Mouse (Mus musculus) cerebellum, adult 18-20 months (tissue): ENCODE data around the gene Apex2.
A peak's percentile ranks its signal among the peaks of the same experiment; 100 is the strongest.
"Not testable (repeated sequence)": the region's sequence is repeated elsewhere in the genome, so short reads cannot be mapped to it uniquely, and the experiment has no call there.

Experiments
- DNase-seq, 2 experiments: peaks; one replicate each; pipeline ENCODE4 v3.0.0; 2021

Gene Apex2

GRCm38 (mm10) chrX:150589696-150590095, at the start of gene Apex2:
Gene Apex2 (minus strand): TSS chrX:150589868.
- no peak for DNase-seq

GRCm38 (mm10) chrX:150636421-150636820, 46.8 kb upstream of the Apex2 start:
- DNase-seq: no peak

- DNase-seq: no peak
Measured at GRCm38 (mm10) chrX:150598882-150599281, 9.2 kb upstream of the Apex2 start.

GRCm38 (mm10) chrX:150595016-150595760, 5.5 kb upstream of the Apex2 start:
- DNase-seq: no peak

- no peak for DNase-seq
Measured at GRCm38 (mm10) chrX:150594176-150594575, 4.5 kb upstream of the Apex2 start.

- no peak for DNase-seq
Measured at GRCm38 (mm10) chrX:150593266-150594035, 3.8 kb upstream of the Apex2 start.

- DNase-seq: peak; percentile 76 to 87
Measured at GRCm38 (mm10) chrX:150588023-150588764, 1.5 kb downstream of the Apex2 start, which contains the start of gene Pfkfb1. Gene Pfkfb1 (plus strand): TSS chrX:150588229.

- DNase-seq: no peak
Measured at GRCm38 (mm10) chrX:150585116-150585515, 4.6 kb downstream of the Apex2 start.

GRCm38 (mm10) chrX:150581921-150582320, 7.7 kb downstream of the Apex2 start:
- no peak for DNase-seq

- no peak for DNase-seq
Measured at GRCm38 (mm10) chrX:150564644-150565357, 24.9 kb downstream of the Apex2 start.

- DNase-seq: no peak
Measured at GRCm38 (mm10) chrX:150554032-150554431, 35.6 kb downstream of the Apex2 start.

- DNase-seq: no peak
Measured at GRCm38 (mm10) chrX:150551986-150552385, 37.7 kb downstream of the Apex2 start.

GRCm38 (mm10) chrX:150549639-150550038, 40.0 kb downstream of the Apex2 start:
- DNase-seq: no peak

GRCm38 (mm10) chrX:150547239-150547638, 42.4 kb downstream of the Apex2 start, which contains the start of gene Alas2:
Gene Alas2 (plus strand): TSS chrX:150547375.
- no peak for DNase-seq

- no peak for DNase-seq
Measured at GRCm38 (mm10) chrX:150541684-150542083, 48.0 kb downstream of the Apex2 start.

- DNase-seq: no peak
Measured at GRCm38 (mm10) chrX:150540111-150540510, 49.6 kb downstream of the Apex2 start.

- DNase-seq: no peak
Measured at GRCm38 (mm10) chrX:150516477-150516876, 73.2 kb downstream of the Apex2 start.

- DNase-seq: no peak
Measured at GRCm38 (mm10) chrX:150516015-150516414, 73.7 kb downstream of the Apex2 start.

GRCm38 (mm10) chrX:150514127-150514526, 75.5 kb downstream of the Apex2 start:
- DNase-seq: no peak

GRCm38 (mm10) chrX:150511274-150511673, 78.4 kb downstream of the Apex2 start:
- DNase-seq: no peak

GRCm38 (mm10) chrX:150510631-150511030, 79.0 kb downstream of the Apex2 start:
- peak; percentile 28 to 38 for DNase-seq

- DNase-seq: no peak
Measured at GRCm38 (mm10) chrX:150508696-150509095, 81.0 kb downstream of the Apex2 start.

- not testable (repeated sequence) for DNase-seq
Measured at GRCm38 (mm10) chrX:150487811-150488210, 101.9 kb downstream of the Apex2 start.
